Mouse (Mus musculus): ENCODE results near the gene Adam12.

Adam12 gene

DNA sequence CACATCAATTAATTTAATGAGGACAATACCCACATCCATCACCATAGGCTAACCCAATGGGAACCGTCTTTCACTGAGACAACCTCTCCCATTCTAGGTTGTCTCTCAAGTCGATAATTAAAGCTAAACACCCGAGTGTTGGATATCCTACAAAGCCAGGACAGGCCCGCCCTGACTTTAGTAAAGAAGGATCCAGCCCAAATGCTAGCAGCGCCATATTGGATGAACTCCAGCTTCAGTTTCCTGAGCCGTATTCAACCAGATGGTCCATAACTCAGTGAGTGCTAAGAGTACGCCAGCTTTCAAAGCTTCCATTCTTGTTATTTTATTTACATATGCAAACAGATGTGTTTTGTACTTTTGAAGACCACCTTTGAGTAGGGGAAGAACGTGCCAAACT lies 81.6 kb downstream of the Adam12 start:
- no peak for DNase-seq (ENCODE audit: low read depth, low spot score)

DNA sequence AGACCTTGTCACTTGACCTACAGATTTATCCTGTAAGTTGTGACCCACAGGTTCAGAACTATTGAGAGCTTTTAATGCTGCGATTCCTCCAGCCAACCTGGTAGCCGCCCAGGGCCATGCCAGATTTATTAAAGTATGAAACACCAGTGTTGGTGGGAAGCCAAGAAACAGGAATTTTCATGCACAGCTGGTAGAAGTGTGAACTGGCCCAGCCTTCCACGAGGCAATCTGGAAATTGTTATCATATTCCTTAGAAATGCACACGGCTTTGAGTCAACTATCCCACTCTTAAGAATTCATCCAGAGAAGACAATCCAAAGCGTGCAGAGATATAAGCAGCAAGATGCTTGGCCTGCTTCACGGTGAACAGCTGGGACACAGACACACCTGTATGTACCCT lies 82.6 kb downstream of the Adam12 start:
- DNase-seq (ENCODE audit: low read depth, low spot score), result no peak

DNA sequence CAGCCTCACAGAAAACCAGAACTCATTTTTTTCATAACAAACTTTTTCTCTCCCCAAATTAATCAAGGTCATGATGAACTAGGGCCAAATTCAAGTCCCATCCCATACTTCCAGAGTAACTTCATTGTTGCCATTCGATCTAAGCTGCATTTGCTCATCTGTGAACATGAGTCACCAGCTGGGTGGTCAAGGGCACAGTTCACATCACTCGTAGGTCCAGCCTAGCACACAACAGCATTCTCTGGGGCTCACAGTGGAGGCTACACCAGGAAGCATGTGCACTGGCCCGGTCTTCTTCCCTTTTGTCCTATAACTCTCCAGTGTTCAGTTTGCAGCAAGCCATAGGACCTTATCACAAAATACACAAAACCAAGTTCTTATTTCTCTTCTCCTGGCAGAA lies 84.4 kb downstream of the Adam12 start:
- DNase-seq (ENCODE audit: low read depth, low spot score), result no peak

DNA sequence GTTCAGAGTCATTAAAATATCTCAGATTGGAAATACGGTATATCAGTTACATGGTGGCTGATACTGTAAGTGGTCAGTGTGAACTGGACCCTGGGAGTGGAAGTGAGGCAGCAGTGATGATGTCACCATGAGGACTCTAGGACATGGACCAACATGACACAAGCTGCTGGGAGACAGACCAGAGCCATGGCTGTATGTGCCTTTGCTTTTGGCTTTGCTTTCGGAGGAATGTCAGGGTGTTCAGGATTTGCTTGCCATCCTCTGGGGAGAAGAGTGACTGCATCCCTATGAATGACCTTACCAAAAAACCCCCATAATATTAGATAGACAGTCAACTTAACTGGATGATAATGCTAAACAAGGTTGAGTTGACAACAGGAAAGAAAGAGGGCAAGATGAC lies 85.1 kb downstream of the Adam12 start:
- DNase-seq (ENCODE audit: low read depth, low spot score), result no peak

DNA sequence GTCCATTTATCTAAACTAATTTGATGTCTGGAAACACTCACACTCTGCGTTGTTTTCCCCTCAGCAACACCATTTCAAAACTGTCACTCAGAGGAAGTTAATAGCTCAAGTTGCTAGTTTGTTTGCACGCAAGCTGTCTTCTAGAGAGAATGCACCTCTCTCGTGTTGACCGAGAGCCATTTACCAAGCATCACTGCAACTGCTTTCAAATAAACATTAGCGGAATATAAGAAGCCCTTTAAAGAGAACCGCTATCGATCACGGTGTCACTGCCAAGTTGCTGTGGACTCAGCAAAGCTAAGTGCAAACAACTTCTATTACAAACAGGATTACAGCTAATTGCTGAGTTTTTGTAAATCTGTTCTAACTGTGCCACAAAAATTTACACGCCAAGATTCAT lies 87.8 kb downstream of the Adam12 start:
- no peak for DNase-seq (ENCODE audit: low read depth, low spot score)

DNA sequence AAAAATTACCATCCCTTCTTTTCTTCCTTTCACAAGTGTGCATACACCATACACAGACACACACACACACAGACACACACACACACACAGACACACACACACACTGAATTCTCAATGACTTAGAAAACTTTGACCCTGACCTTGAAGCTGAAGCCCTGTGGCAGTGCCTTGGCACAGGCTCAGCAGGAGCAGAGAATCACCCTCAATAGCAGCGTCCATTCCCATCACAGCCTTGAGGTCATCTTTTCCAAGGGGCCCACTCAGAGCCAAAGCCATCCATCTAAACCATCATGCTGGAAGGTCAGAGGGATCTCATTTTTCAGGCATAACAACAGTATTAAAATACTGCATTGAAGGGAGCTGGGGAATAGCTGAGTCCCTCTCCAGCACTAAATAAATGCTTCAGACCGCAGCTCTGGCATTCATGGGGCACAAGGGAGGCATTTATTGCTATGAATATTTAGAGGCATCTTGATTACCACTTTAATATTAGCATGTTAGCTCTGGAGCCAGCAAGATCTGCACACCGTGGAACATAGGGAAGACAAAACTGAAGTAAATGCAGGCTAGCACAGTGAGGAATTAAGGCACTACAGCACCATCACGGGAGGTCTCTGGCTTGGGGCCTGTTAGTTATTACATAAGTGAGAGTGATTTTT lies 92.5 kb downstream of the Adam12 start:
- DNase-seq (ENCODE audit: low read depth, low spot score), result no peak

DNA sequence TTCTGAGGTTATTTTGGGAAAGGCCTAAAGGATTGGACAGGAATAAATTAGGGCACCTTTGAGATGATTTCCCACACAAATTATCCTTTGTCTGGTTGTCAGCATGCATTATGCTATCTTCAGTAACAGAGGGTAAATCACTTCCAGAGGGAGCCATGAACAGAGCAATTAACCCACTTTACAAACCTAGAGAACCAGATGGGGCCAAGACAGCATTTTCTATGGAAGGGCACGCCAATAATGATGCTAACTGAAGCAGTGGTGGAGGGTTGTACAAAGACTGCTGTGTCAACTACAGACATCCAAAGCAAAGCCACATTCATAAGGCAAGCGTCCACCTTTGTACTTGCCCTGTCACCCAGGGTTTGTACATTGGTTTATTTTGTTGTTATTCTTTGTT lies 99.6 kb downstream of the Adam12 start:
- no peak for DNase-seq (ENCODE audit: low read depth, low spot score)

DNA sequence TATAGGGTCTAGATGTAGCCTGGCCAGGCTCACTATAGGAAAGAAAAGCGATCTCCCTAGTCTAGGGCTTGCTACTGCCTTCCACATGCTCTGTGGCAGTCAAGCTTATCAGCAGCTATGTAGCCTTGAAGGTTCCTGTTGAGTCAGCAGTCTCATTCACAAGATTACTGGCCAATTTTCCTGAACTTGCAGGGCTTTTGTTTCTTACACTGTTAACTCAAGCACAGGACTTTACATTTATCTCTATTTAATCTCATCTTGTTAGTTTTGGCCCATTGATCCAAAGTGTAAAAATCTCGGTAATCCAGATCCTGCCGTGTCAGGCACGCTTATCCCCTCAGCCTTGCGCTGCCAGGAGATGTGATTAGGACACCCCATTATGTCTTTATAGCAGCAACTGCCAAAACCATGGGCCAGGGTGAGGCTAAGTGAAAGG lies 103.8 kb downstream of the Adam12 start:
- no peak for DNase-seq (ENCODE audit: low read depth, low spot score)

DNA sequence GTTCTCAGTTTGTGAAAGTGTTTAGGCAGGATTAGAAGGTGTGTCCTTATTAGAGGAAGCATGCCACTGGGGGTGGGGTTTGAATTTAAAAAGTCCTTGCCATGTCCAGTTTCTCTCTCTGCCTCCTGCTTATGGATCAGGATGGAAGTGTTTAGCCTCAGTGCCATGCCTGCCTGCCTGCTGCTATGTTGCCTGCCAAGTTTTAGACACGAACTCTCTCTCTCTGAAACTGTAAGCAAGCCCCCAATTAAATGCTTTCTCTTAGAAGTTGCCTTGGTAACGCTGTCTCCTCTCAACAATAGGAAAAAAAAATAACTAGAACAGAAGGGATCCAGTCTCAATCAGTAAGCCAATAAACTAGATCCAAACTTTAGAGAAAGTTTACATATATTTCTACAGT lies 110.5 kb downstream of the Adam12 start:
- DNase-seq (ENCODE audit: low read depth, low spot score), result no peak

DNA sequence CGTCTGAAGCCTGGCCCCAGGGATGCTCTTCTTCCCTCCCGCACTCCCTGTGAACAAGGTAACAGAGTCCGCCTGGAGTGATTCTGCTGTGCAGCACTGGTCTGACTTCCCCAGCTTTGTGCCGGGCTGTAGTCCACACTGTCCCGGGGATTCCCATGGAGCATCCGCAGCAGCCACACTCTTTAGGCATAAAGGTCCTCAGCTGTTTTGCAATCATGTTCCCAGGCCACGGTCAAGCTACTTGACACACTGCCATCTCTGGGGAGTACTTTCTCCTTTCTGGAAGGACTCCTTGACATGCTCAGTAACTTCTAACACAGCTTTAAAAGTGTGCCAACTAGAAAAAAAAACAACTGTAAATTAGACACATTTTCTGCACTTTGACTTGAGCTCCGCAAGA lies 116.5 kb downstream of the Adam12 start:
- DNase-seq (ENCODE audit: low read depth, low spot score), result no peak

DNA sequence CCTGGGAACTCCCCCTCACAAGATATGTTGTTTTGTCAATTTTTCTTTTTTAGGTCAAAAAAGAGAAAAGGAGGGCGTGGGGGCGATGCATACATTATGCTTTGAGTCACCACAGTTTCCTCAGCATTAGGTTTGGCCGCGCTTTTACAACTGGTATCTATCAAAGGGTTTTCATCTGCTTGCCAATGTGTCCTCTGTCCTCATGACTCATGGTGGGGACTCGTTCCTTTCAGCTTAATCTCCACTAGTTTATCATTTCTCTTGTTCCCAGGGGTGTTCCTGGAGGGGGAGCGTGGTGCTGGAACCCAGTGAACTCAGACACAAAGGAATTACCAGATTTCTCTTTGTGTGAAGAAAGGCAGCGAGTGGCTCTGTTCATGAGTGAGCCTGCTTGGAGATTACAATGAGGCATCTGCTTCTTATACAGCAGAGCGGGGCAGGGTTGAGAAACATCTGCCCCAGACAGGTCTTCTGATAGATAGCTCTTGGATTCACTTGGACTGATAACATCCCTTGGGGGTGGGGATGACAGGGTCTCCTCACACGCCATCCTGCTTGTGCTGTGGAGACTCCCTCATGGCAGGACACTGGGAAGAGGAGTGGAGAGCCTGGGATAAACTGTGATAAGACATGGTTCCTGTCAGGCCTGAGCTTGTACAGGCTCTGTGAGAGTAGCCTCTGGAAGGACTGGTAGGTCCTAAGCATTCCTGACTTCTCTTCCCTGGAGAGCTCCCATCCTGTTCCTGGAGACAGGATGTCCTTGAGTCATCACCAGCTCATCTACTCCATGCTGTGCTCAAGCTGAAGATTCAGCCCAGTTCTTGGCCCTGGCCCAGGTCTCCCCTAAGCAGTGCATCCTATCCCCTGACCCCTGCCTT lies 117.4 kb downstream of the Adam12 start:
- no peak for DNase-seq (ENCODE audit: low read depth, low spot score)

DNA sequence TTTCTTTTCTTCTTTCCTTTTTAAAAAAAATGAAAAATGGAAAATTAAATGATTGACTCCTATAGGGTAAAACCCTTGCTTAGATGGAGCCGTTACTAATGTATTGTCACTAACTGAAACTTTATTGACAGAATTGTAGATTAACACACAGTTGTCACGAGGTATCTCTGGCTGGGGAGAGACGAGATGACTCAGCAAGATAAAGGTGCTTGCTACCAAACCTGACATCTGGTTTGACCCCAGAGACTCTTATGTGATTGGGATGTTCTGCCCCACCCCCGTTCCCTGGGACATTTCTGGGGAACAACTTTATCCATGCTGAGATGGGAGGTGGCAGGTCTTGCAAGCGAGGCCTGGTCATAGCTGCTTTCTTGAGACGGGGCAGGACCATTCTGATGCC lies 118.1 kb downstream of the Adam12 start:
- DNase-seq (ENCODE audit: low read depth, low spot score), result no peak

DNA sequence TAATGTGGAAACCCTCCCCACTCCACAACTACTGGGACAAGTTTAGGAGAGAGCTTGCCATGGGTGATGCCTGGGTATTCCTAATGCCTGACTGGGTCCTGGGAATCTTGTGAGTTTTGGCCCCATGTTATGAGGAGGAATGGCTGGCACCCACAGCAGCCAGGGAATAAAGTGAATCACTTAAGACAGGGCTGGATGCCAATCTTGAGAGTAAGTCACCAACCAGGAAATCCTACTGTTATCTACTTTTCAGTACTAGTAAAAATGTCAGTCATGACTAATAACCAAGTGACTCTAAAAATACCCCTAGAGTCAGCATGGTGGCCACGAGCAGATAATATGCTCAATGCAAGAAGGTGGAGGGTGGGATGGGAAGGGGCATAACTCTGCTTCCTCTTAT lies 121.8 kb downstream of the Adam12 start:
- DNase-seq (ENCODE audit: low read depth, low spot score), result no peak

DNA sequence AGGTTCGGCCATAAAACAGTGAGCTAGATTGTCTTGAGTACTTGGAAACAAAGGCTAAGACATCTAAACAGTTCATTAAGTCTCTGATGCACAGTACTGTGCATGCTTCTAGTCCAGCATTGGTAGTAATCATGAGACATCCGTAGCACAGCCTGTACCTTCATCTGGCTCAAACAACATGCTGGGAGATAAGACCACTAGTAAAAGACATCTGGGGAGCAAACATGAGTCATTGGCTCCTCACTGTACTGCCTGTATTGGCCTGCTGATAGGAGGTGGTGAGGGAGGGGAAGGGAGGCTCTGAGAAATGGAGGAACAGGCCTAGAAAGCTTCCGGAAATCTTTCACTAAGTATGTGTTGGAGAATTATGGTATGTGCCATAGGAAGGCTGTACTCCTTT lies 124.1 kb downstream of the Adam12 start:
- DNase-seq (ENCODE audit: low read depth, low spot score), result no peak

DNA sequence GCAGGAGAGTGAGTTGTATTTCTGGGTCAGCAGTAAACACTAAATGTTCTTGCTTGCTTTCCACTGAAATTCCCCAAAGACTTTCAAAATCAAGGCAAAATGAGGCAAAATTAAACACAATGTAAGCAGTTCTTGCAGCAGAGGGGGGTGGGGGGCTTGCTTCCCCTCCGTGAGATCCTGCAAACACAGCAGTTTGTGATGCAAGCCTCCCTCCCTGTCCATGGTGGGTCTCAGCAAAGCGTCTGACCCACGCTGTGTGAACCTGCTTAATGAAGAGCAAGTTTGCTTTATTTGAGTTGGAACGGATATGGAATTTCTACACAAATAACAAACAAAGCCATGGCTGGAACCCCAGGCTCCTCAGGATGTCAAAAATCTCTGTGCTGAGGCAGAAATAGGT lies 132.9 kb downstream of the Adam12 start:
- no peak for DNase-seq (ENCODE audit: low read depth, low spot score)

DNA sequence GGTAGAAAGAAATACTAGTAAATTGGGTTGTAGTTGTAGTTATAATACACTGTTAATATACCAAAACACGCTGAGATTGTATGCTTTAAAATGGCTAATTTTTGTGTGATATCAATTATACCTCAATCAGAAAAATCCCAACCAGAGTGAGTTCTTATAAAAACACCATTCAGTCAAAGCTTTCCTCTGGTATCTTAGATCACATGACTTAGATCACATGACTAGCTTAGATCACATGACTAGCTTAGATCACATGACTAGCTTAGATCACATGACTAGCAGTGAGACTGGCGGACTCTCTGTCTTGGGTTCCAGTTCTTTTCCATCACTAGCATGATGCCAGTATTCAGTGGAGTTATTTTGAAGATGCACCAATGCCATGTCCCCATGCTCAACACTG lies 134.1 kb downstream of the Adam12 start:
- no peak for DNase-seq (ENCODE audit: low read depth, low spot score)

DNA sequence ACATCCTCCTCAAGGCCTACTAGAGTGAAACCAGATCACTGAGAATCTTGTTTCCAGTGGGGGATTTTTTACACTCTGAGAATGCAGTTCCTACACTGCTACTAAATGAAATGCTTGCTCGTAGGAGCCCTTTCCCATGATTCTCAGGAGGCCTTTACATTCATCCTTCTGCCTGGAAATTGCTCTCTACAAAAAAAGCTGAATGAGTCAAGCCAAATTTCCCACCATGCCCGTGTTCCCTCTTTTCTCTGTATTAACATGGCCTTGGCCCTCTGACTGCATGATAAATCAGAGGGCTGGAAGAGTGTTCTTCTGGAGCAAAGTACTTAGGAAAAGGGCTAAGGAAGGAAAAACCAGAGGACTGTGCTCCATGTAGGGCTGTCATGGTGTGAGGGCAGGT lies 138.1 kb downstream of the Adam12 start:
- DNase-seq (ENCODE audit: low read depth, low spot score), result no peak

DNA sequence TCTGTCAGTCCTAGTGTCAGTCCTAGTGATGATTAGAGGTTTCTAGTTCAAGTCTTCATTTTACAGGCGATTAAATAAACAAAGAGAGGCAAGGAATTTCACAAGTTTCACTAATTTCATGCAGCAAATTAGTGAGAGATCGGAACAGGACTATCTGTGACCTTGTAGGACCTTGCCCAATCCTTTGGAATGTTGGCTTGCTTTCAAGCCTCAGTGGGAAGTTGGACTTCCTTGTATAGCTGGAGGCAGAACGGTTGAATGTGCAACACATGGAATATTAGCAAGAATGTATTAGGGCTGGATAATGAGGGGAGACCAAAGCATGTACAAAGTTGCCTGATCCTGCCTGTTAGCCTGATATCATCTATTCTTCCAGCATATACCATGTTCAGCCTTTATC lies 141.2 kb downstream of the Adam12 start:
- no peak for DNase-seq (ENCODE audit: low read depth, low spot score)

DNA sequence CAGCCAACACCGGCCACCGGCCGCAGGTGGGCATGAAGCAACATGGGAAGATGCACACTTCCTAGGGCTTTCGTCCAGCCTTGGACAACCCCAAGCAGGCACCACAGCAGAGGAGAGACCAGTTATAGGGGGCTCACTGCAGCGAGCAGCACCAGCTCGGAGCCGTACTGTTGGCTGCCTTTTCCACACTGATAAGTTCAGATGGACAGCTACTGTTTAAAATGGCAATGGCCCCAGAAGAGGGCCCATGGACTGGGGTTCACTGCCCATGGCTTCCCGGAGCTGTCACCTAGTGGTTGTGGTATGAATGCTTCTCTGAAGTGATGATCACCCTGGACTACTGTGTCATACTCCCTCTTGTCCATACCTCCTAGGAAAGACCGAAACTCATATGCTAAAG lies 141.7 kb downstream of the Adam12 start:
- no peak for DNase-seq (ENCODE audit: low read depth, low spot score)

DNA sequence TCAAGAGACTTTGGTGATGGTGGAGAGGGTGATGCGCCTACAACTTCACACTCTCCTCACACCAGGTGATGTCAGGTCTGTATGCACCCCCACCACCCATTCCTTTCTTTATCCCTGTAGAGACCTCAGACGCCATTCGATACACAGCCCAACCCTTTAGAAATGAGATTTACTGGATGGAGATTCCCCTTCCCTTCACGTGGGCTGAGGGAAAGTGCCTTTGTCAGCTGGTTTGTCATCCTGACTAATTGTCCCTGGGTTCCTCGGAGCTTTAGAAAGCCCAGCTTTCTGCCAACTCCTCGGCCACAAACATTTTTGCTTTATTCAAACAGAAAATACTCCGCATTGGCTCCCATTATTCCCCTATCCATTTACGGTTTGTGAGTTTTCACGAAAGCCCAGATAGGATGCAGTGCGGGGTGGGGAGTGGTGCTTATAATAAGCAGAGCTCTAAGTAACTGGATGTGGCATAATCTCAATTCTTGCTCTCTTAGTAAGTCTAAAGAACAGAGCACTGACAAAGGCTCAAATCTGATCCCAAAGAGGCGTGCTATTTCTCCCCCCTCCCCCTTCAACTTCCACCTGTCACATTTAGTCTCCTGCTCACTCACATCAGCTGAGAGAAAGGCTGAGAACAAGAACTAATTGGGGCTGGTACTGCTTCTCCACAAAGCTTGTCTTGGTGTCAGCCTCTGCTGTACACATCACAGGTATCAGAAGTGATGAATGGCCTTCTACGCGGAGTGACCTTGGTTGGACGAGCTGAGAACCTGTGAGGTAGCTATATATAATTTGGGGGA lies 143.2 kb downstream of the Adam12 start:
- DNase-seq (ENCODE audit: low read depth, low spot score), result no peak

DNA sequence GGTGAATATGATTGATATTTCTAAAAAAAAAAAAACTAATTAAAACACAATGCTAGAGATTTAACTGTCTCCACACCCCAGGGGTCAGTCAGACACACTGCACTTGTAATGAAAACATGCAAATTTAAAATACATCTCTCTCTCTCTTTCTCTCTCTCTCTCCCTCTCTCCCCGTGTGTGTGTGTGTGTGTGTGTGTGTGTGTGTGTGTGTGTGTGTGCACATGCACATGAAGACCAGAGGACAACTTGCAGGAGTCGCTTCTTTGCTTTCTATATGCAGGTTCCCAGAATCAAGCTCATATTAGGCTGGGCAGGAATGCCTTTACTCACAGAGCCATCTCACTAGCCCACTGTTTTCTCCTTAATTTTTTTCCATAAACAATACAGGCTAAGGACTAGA lies 146.6 kb downstream of the Adam12 start:
- no peak for DNase-seq (ENCODE audit: low read depth, low spot score)

DNA sequence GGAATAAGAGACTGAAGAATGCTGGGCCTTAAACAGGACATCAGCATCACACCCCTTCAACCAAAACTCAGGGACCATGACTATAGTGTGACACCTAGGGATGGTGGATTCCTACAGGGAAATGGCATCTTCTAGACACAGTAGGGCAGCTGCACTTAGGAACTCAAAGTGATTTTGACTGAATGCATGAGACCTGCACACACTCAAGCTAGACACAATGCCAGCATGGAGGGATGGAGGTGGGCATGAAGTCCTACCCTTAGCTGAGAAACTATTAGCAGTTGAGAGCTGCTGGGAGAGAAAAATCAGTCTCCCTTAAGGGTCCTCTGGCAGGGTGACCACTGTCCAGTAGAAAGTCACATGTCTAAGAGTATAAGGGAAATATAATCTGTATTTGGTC lies 147.0 kb downstream of the Adam12 start:
- DNase-seq (ENCODE audit: low read depth, low spot score), result no peak
